ENCODE assay signal across 8 mouse cellular contexts in genomic region chr2:172731408-172731807, GRCm38 (mm10).
A peak's percentile ranks its signal among the peaks of the same experiment; 100 is the strongest.
DNase-seq lines count a peak whose midpoint lies in the region; ATAC-seq and TF ChIP-seq lines count a peak whose summit lies in the region.
"Had no signal": no experiment of that assay in that cellular context is flagged by ENCODE, and none has a peak within 500 bp of the region (broad histone marks: within the 10 kb centered on the region; RNA-seq: fewer than 3 reads in every experiment).

No protein-coding gene starts in this region.

- H3K4me3 ChIP-seq in E14TG2a.4 (replicated peaks; ENCODE audit: low read length): 0 out of 2 replicates have a peak overlapping the region, but pooled peaks have one; percentile 17

- H3K36me3 ChIP-seq in E14TG2a.4 (ENCODE audit: insufficient read depth, low read length): no peaks in the 10 kb centered on the region

- ATAC-seq in hematopoietic stem cell, adult 5-6 weeks (replicated peaks in 1 of 2; ENCODE audit: insufficient read depth in 1 of 2, low FRiP score in 2 of 2, low TSS enrichment in 1 of 2, low read depth in 1 of 2, poor library complexity in 2 of 2, severe bottlenecking in 2 of 2): peak; percentile 22 to 40; a peak in 2 of 4 replicates
- peak; percentile 61 for ATAC-seq in megakaryocyte-erythroid progenitor cell, adult 5-6 weeks (replicated peaks; ENCODE audit: low FRiP score, low TSS enrichment, poor library complexity, severe bottlenecking)
- no peak for ATAC-seq in inflammation-experienced regulatory T-cells, adult 6 months
- no peak for ATAC-seq in monocyte, adult 5-6 weeks (replicated peaks; ENCODE audit: insufficient number of reproducible peaks, low FRiP score, low TSS enrichment, poor library complexity, severe bottlenecking)

- no peak for TF ChIP-seq CTCF in E14TG2a.4 (conservative IDR thresholded peaks at IDR 0.05; ENCODE audit: low read length)

- H3K4me1 ChIP-seq in E14TG2a.4 (replicated peaks; ENCODE audit: low read depth, low read length): peaks cover 72% of the 10 kb centered on the region

- peaks cover 81% of the 10 kb centered on the region for H3K27me3 ChIP-seq in E14TG2a.4 (ENCODE audit: insufficient read depth, low read length)

- peak; percentile 31 for DNase-seq in NIH3T3 (ENCODE audit: low read depth)
- DNase-seq in lung, postnatal 10 days: no peak
- DNase-seq: adrenal gland, postnatal 10 days had no signal

- H3K9me3 ChIP-seq in E14TG2a.4 (ENCODE audit: low read length): no peaks in the 10 kb centered on the region

Comparison
In these comparisons a context has a peak if more than half of its experiments do, and no peak if none do; other contexts are left out.
1. ATAC-seq: peak in hematopoietic stem cell, adult 5-6 weeks (2 of 2) and megakaryocyte-erythroid progenitor cell, adult 5-6 weeks (single experiment); none in inflammation-experienced regulatory T-cells, adult 6 months (single experiment) and monocyte, adult 5-6 weeks (single experiment).